Mouse (Mus musculus): ENCODE measurements around the gene Dnajc9. TPM values are rescaled to one million over a fixed set of nuclear protein-coding genes. Genes with fewer than 3 reads are reported as not detected.

Dnajc9 gene
- polyA plus RNA-seq, 1 experiment from 2014 or later = 128 TPM

DNA sequence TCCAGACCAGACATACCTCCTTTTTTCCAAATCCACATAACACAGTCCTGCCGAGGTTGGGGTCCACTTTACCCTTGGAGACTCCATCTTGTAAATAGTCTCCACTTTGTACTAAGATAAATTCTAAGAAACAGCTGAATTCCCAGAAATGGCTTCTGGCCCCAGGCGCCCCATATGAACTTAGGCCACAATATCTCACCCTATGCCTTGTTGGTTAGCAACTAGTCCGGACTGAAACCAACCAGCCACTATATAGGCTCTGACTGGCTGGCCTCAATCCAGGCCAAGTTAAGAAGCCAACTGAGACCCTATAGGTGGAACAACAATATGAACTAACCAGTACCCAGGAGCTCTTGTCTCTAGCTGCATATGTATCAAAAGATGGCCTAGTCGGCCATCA is 3.6 kb upstream of the Dnajc9 start:
- H3K4me3 ChIP-seq (replicated peaks) = no peak overlapping the region
- H3K36me3 ChIP-seq = peaks cover 7% of the 10 kb centered on the region; the same call in 1 of the 2 replicates
- no peak overlapping the region for H3K27ac ChIP-seq
- H3K9ac ChIP-seq = no peak overlapping the region
- H3K4me1 ChIP-seq (replicated peaks) = peaks cover 8% of the 10 kb centered on the region
- H3K9me3 ChIP-seq = no peaks in the 10 kb centered on the region
- no peaks in the 10 kb centered on the region for H3K27me3 ChIP-seq (replicated peaks)
- no peak for ATAC-seq
- WGBS = 87% methylated on average over 4 of the region's 4 CpGs
- H3K4me2 ChIP-seq (replicated peaks) = 0 out of 2 replicates have a peak overlapping the region, but pooled peaks have one; percentile 17

DNA sequence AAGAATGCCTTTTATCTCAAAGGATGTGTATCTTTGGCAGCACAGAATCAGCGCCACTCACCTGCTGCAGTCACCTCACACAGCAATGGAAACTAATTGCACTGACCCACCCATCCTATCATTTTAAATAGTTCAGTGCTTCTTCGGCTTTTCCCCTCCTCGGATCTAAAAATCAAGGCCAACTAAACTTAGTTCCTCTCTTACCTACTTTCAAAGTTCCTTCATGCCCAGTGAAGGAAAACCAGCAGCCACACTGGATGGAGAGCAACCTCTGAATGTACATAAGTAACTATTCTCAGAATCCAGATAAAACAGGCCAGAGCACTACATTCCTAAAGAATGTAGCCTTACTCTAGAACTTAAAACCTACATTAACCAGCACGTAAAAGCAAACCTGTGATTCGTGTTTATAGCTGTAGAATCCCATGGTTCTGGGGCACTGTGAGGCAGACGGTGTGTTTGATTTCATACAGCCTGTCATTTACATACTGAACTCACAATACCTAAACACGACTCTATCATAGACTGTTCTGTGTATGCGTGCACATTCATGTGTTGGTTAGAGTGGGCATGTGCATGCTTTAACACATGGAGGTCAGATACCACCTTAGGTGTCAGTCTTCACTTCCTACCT is 853 bp upstream of the Dnajc9 start:
- peaks cover 7% of the 10 kb centered on the region; the same call in 1 of the 2 replicates for H3K36me3 ChIP-seq
- no peak for ATAC-seq

DNA sequence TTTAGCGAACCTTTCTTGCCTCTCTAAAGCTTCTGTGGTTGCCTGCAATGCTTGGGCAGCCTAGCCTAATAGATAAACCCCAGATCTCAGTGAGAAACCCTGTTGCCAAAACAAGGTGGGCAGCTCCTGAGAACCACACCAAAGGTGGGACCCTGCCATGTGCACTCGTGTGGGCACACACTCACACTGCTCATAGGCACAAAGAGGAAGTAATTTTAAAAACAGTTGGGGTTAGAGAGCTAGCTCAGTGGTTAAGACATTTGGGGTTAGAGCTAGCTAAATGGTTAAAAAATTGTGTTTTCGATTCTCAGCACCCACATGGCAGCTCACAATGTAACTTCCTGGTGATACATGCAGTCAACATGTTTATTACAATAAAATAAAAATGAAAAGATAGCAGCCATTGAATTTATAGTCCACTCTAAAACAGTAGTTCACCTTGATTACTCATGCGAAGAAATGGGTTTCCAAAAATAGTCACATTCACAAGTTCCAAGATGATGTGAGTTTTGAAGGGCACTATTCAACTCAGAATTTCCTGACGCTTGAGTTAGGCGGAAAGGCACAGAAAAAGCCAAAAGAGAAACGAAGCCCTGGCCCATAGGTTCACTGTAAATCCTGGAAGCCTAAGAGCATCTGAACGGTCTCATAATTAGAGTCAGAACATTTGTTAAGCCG is 8.8 kb downstream of the Dnajc9 start:
- no peak for ATAC-seq
- Histone ChIP-seq H3K36me3 (peaks cover 8% of the 10 kb centered on the region; the same call in 1 of the 2 replicates), H3K4me1 (replicated peaks) (no peaks in the 10 kb centered on the region), H3K4me3 (replicated peaks) (no peak overlapping the region), H3K4me2 (replicated peaks) (no peak overlapping the region), H3K27ac (no peak overlapping the region), H3K27me3 (replicated peaks) (no peaks in the 10 kb centered on the region), H3K9ac (no peak overlapping the region), H3K9me3 (no peaks in the 10 kb centered on the region)
- WGBS = 92% methylated on average over 9 of the region's 9 CpGs

More for the DNA sequence above, 853 bp upstream of the Dnajc9 start:
- peak overlapping the region; percentile 73; the same call in 1 of the 2 replicates for H3K9ac ChIP-seq
- no peak overlapping the region for H3K27ac ChIP-seq
- peak overlapping the region; percentile 79; the same call in 1 of the 2 replicates for H3K4me3 ChIP-seq (replicated peaks)
- peaks cover 16% of the 10 kb centered on the region for H3K4me1 ChIP-seq (replicated peaks)
- 80% methylated on average over 8 of the region's 8 CpGs for WGBS
- H3K4me2 ChIP-seq (replicated peaks) = peak overlapping the region; percentile 67
- H3K27me3 ChIP-seq (replicated peaks) = no peaks in the 10 kb centered on the region
- H3K9me3 ChIP-seq = no peaks in the 10 kb centered on the region

DNA sequence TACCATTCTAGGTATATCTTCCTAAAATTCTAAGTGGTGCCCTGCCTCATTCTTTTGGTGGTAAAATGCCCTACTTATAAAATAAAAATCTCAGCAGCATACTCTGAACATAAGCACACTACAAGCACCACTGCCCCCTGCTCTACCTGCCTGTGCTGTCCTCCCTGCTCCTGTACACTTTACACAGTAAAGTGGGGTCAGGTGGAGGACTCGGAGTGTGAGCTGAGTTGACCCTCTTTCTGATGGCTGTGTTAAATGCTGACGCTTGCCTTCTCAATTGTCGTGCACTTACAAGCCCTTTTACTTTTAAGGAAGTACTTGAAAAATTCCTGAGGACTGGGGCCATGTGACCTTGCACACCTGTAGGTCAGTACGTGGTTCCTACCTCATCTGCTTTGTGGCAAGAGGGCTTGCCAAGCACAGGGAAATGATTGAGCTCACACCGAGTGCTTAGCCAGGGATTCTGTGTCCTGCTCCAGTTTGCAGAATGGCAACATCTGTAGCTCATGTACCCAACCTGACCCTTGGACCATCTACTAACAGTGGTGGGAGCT is 9.5 kb downstream of the Dnajc9 start:
- H3K4me1 ChIP-seq (replicated peaks) = no peaks in the 10 kb centered on the region
- H3K36me3 ChIP-seq = peaks cover 8% of the 10 kb centered on the region; the same call in 1 of the 2 replicates
- WGBS = 74% methylated on average over 5 of the region's 5 CpGs
- H3K27me3 ChIP-seq (replicated peaks) = no peaks in the 10 kb centered on the region
- H3K27ac ChIP-seq = no peak overlapping the region
- H3K4me3 ChIP-seq (replicated peaks) = no peak overlapping the region
- H3K9me3 ChIP-seq = no peaks in the 10 kb centered on the region
- ATAC-seq = peak; percentile 46
- no peak overlapping the region for H3K4me2 ChIP-seq (replicated peaks)
- no peak overlapping the region for H3K9ac ChIP-seq

DNA sequence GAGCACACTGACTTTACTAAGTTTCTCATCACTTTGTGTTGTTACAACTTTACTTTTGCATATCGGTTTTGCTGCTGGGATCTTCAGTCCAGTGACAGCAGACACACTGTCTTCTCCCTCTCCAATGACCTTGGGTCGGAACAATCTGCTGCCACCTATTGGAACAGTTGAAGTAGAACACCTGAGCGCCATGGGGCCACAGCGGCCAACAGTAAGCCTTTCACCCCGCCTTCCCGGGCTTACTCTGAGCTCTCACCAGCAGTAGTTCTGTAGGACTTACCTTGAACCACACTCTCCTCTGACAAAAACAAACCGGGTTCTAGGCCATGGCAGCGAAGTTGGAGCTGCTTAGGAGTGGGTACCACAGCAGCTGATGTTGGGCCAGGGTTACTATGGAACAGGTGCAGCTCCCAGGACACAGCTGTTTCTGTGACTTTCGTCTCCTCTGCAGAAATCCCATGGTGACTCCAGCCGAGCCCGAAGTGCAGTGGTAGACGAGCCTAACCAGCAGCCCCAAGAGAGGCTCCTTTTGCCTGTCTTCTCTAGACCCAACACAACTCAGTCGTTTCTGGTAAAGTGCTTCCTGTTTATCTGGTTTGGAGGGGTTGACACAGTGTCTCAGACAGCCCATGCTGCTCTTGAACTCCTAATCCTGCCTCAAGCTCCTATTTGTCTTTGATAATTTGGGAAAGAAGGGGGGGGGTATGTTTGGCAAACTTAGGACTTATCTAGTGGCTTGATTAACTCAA is 10.2 kb downstream of the Dnajc9 start:
- no peaks in the 10 kb centered on the region for H3K9me3 ChIP-seq
- H3K4me3 ChIP-seq (replicated peaks) = no peak overlapping the region
- H3K36me3 ChIP-seq = peaks cover 8% of the 10 kb centered on the region; the same call in 1 of the 2 replicates
- 35% methylated on average over 13 of the region's 13 CpGs for WGBS
- H3K4me1 ChIP-seq (replicated peaks) = no peaks in the 10 kb centered on the region
- H3K4me2 ChIP-seq (replicated peaks) = no peak overlapping the region
- H3K27ac ChIP-seq = no peak overlapping the region
- ATAC-seq = peak; percentile 78
- H3K27me3 ChIP-seq (replicated peaks) = no peaks in the 10 kb centered on the region
- H3K9ac ChIP-seq = no peak overlapping the region

DNA sequence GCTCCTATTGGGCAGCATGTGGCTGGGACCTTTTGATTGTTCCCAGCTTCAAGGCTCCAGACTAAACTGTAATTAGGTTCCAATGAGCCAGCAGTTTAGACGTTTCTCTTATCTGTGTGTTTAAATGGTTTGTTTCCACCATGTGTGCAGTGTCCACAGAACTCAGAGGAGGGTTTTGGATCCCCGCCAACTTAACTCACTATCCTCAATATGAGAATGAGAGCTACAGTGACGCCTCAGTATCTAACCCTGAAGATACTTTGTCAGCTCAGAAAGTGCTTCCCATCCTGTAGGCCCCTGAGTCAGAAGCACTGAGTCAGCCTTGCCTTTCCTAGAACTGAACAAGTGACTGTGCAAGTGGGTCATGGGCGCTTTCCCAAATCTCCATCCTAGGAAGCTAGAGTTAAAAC is 11.6 kb downstream of the Dnajc9 start:
- no peaks in the 10 kb centered on the region for H3K9me3 ChIP-seq
- H3K27me3 ChIP-seq (replicated peaks) = no peaks in the 10 kb centered on the region
- no peaks in the 10 kb centered on the region for H3K4me1 ChIP-seq (replicated peaks)
- peaks cover 8% of the 10 kb centered on the region; the same call in 1 of the 2 replicates for H3K36me3 ChIP-seq
- 56% methylated on average over 4 of the region's 4 CpGs for WGBS
- H3K9ac ChIP-seq = no peak overlapping the region
- no peak for ATAC-seq
- no peak overlapping the region for H3K4me3 ChIP-seq (replicated peaks)
- H3K4me2 ChIP-seq (replicated peaks) = no peak overlapping the region
- no peak overlapping the region for H3K27ac ChIP-seq

DNA sequence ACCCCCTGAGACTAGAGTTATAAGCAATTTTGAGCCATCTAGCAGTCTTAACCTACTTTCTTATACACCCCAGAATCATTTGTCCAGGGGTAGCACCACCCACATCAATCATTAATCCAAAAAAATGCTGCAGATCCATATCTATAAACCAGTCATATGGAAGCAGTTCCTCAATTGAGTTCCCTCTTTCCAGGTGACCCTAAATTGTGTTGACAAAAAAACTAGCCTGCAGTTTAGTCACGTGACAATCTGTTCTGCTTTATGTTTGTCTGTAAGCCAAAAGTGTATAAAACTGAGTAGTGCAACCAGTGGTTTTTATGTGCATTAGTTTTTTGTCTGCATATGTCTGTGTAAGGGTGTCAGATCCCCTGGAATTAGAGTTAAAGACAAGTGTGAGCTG is 16.9 kb downstream of the Dnajc9 start:
- Histone ChIP-seq H3K4me1 (replicated peaks) (no peaks in the 10 kb centered on the region), H3K9me3 (no peaks in the 10 kb centered on the region), H3K4me3 (replicated peaks) (no peak overlapping the region), H3K27ac (no peak overlapping the region), H3K27me3 (replicated peaks) (no peaks in the 10 kb centered on the region), H3K9ac (no peak overlapping the region), H3K36me3 (peaks cover 8% of the 10 kb centered on the region; the same call in 1 of the 2 replicates), H3K4me2 (replicated peaks) (no peak overlapping the region)
- WGBS = 82% methylated on average over 1 of the region's 1 CpGs
- no peak for ATAC-seq

DNA sequence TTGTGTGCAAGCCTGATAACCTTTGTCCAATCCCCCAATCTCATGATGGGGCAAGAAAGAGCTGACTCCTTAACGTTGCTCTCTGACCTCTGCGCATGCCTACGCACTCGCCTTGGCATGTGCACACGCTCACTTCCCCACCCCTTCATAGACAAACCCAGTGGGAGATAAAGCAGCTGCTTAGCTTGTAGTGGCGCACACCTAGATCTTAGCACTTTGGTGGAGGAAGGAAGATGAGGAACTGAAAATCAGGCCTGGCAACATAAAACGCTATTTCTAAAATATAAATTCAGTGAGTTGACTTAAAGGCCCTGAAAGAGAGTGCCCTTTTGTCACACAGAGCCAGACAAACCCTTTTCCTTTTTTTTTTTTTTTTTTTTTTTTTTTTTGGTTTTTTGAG is 17.9 kb downstream of the Dnajc9 start:
- H3K4me3 ChIP-seq (replicated peaks) = no peak overlapping the region
- H3K27me3 ChIP-seq (replicated peaks) = no peaks in the 10 kb centered on the region
- no peaks in the 10 kb centered on the region for H3K9me3 ChIP-seq
- H3K9ac ChIP-seq = no peak overlapping the region
- H3K27ac ChIP-seq = no peak overlapping the region
- no peak overlapping the region for H3K4me2 ChIP-seq (replicated peaks)
- 85% methylated on average over 7 of the region's 7 CpGs for WGBS
- no peaks in the 10 kb centered on the region for H3K4me1 ChIP-seq (replicated peaks)
- no peak for ATAC-seq
- H3K36me3 ChIP-seq = peaks cover 5% of the 10 kb centered on the region; the same call in 1 of the 2 replicates

DNA sequence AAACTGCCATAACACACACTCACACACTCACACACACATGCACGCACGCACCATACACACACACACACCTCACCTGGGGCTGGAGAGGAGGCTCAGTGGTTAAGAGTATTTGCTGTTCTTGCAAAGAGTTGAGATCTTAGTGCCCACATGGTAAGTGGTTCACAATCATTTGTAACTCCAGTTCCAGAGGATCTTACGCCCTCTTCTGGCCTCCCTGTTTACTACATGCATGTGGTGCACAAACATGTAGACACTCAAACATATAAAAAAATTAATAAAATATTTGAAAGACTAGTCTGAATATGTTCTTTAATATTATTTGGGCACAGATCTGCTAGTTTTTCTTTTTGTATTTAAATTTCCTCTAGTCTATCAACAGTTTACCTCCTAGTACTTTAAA is 20.4 kb downstream of the Dnajc9 start:
- Histone ChIP-seq H3K9ac (no peak overlapping the region), H3K36me3 (peaks cover 4% of the 10 kb centered on the region; the same call in 1 of the 2 replicates), H3K4me1 (replicated peaks) (no peaks in the 10 kb centered on the region), H3K4me3 (replicated peaks) (no peak overlapping the region), H3K9me3 (no peaks in the 10 kb centered on the region), H3K4me2 (replicated peaks) (no peak overlapping the region), H3K27ac (no peak overlapping the region), H3K27me3 (replicated peaks) (no peaks in the 10 kb centered on the region)
- no peak for ATAC-seq
- WGBS = 88% methylated on average over 3 of the region's 3 CpGs

DNA sequence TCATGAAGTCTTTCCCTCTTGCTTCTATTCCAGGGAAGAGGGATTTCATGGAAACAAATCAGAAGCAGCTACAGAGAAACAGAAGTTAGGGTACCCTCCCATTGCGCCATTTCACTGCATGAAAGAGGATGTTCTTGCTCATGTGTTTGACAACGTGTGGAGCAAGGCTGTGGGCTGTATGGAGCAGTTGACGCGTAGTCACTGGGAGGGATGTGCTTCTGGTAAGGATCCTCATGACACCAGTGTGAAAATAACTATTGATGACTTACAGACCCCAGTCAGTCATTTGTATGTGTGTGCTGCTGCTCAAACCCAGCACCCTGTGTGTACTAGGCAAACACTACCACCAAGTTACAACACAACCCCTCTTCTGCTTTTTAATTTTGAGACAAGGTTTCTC is 25.5 kb downstream of the Dnajc9 start:
- ATAC-seq = no peak
- 89% methylated on average over 4 of the region's 4 CpGs for WGBS
- Histone ChIP-seq H3K27ac (no peak overlapping the region), H3K4me2 (replicated peaks) (no peak overlapping the region), H3K9ac (no peak overlapping the region), H3K4me3 (replicated peaks) (no peak overlapping the region), H3K9me3 (no peaks in the 10 kb centered on the region), H3K4me1 (replicated peaks) (no peaks in the 10 kb centered on the region), H3K36me3 (peaks cover 28% of the 10 kb centered on the region), H3K27me3 (replicated peaks) (no peaks in the 10 kb centered on the region)

DNA sequence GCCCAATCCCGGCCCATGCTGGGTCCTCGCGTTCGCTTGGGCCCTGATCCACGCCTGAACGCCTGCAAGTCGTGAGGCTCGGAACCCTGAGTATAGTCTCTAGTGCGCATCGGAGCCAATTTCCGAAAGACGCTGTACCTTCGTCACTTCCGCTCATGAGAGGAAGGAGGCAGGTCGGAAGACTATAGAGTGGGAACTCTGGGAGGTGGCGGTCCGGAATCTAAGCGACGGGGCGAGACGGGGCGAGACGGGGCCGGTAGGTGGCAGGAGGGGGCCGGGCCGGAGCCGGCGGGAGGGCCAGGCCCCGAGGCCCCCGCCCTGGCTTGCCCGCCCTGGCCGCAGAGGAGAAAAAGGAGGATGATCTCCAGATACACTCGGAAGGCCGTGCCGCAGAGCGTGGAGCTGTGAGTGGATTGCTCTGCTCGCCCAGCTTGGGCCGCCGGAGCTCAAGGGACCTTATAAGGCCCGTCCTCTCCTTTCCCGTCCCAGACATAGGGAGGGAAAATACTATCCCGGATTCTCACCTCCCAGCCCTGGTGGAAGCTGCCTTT is 40.6 kb downstream of the Dnajc9 start, which contains the start of the genes Ecd and Fam149b:
Gene Ecd, minus strand, starts transcription at position 131 of the 551 bp plus-strand sequence.
Gene Fam149b, plus strand, starts transcription at position 172 of the 551 bp plus-strand sequence.
- H3K4me2 ChIP-seq (replicated peaks) = peak within 1 kb of the TSS; percentile 69
- H3K27me3 ChIP-seq (replicated peaks) = no peaks in the 10 kb centered on the region
- peak within 1 kb of the TSS; percentile 82 for H3K4me3 ChIP-seq (replicated peaks)
- H3K4me1 ChIP-seq (replicated peaks) = 0 out of 2 replicates have a peak, but pooled peaks cover 12% of the 10 kb centered on the region
- no peaks in the 10 kb centered on the region for H3K9me3 ChIP-seq
- peak within 1 kb of the TSS; percentile 97 for H3K9ac ChIP-seq
- peaks cover 3% of the 10 kb centered on the region; the same call in 1 of the 2 replicates for H3K36me3 ChIP-seq
- ATAC-seq = peak; percentile 98
- peak within 1 kb of the TSS; percentile 94 for H3K27ac ChIP-seq
- WGBS = under 1% methylated on average over 42 of the region's 42 CpGs

Measured in intestine, embryonic 15.5 days (tissue).